Mouse (Mus musculus) thymus, postnatal 0 days (tissue): ENCODE data around the gene Fat3. TPM values are rescaled to one million over a fixed set of nuclear protein-coding genes. Genes with fewer than 3 reads are reported as not detected.

Source experiments
- DNase-seq: peaks from one replicate; pipeline ENCODE4 v3.0.0-alpha.2; 2015; ENCODE audit warnings: low spot score
- polyA plus RNA-seq: library from polyadenylated mRNA; unstranded; fragments of >200 nt; fragmentation: Nextera tagmentation; extraction: Ambion mirVana; gene quantifications from 2 replicates; pipeline ENCODE4 v1.2.1, GENCODE M21; 2015

Gene Fat3
- polyA plus RNA-seq, 1 experiment from 2014 or later, result 0.30 TPM

GRCm38 (mm10) chr9:16147735-16148134 lies 353.4 kb downstream of the Fat3 start:
- DNase-seq, result no peak

GRCm38 (mm10) chr9:16144684-16145083 lies 356.4 kb downstream of the Fat3 start:
- DNase-seq, result no peak

- DNase-seq, result no peak
Measured at GRCm38 (mm10) chr9:16139300-16139699, 361.8 kb downstream of the Fat3 start.

DNA sequence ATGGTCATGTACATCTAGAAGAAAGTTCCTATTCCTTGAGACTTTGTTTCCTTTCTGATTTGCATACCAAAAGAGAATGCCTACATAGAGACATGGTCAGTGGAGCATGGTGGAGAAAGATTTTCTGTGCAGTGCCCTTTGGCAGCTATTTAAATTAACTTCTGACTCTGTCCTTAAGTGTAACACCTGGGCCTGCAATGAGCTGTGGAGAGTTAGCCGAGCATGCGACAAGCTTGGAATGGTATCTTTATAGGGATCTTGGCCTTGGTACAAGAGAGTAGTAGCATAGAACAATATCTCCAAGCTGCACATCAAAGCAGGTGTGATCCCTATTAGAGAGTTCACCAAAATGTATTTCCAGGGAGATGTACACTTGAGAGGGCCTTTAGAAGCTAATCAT lies 368.0 kb downstream of the Fat3 start:
- DNase-seq, result no peak

DNA sequence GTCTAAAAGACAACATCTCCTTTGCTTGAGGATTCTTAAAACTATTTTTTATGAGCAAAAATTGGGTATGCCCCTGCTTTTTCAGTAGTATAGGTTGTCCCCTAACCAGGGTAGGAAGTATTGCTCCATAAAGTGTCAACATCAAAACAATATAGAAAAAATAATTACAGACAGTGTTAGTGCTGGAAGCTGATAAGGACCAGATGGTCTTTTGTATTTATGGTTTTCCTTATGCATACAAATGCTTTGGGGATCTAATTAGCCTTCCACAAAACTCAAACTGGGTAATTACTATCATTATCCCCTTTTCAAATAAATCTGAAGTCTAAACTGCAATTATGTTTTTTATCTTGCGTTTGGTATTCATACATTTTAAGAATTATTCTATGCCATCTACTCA lies 368.5 kb downstream of the Fat3 start:
- no peak for DNase-seq

- DNase-seq, result no peak
Measured at GRCm38 (mm10) chr9:16121756-16122155, 379.3 kb downstream of the Fat3 start.

GRCm38 (mm10) chr9:16114821-16115485 lies 386.1 kb downstream of the Fat3 start:
- DNase-seq, result no peak

DNA sequence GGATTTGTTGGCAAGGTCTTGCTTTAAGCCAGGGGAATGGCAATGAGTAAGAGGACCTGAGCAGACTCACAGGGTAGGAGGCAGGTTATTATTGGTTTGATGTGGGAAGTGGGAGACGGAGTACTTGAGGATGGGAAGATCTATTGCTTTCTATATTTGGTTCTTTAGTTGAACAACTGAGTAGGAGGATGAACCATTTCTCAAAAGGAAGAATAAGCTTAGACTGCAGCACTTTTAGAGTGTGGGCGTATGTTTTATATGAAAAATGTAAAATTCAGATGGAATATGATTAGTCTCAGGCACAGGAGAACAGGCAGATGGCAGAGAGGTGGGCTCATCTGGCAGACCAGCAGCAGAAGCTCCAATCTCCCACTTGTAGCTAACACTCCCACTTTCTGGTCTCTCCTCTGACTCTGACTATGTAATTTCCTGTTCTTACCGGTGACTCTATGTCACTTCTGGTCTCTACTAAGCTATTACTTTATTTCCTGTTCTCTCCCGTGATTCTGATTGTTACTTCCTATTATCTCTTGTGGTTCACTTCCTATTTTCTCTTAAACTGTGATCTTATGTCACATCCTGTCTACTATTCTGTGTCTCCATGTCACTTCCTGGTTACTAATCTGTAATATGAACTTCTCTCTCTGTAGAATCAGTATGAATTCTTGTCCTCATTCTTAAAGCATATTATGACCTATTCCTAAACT lies 387.0 kb downstream of the Fat3 start:
- no peak for DNase-seq

GRCm38 (mm10) chr9:16107900-16108299 lies 393.2 kb downstream of the Fat3 start:
- no peak for DNase-seq

- DNase-seq, result no peak
Measured at GRCm38 (mm10) chr9:16107386-16107785, 393.7 kb downstream of the Fat3 start.

GRCm38 (mm10) chr9:16098553-16098952 lies 402.5 kb downstream of the Fat3 start:
- DNase-seq, result no peak

DNA sequence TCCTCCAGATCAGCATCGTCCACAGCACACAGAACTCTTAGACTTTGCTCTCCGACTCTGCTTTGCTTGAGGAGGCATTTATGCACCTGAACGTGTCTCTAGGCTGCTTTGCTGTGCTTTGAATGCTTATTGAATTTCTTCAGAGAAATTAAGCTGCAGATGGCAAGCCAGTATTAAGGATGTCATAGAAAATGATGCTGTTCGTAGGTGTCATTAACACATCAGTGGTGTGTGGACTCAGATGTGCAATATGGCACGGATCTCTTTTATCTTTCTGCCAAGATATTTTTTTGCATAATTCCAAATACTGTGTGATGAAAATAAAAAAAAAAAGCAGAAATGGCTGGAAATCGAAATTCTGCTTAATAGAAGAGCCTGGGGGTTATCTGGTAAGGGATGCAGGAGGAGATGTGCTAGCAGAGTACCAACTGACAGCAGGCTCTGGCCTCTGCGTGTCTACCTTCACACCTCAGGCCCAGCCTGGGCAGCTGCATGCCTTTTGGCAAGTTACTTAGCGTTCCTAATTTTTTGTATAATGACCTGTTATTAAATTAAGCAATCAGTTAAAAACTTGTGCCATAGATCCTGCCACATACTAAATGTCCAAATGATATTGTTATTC lies 407.9 kb downstream of the Fat3 start:
- DNase-seq, result no peak

DNA sequence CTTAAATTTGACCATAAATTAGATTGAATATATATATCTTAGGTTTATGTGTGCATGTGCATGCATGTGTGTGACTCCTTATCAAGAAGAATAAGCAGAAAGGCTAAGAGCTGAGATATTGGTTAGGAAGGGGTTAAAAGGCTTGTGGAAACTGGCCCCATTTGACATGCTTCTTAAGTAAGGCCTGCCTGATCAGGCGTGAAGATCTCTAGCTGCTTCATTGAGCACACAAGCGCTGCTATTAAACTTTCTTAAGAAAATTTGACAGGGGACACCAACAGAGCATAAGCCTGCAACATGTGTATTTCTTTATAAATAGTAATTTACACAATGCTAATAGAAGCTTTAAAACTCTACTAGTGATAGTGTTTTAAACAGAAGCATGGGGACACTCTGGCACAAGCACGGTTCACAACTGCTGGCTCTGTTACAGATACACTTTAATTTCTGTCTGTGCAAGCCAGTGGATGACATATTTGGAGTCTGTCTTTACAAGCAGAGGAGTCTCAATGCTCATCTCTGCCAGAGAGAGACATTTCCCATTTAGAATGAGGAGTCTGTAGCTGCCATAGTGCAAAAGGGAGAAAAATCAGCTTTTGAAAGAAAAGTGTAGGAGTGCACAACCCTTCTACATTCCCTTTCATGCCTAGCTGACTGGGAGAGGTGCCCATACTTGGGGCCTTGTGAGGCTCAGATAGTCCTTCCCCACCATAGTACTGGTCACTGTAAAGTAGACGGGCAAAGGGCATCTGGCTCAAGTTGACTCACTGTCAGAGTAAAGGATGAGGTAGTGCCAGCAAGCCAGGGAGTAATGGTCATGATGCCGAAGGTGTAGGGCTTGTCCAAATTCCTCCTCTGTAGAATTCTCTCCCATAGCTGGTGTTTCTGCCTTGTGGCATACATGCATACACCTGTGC lies 408.8 kb downstream of the Fat3 start:
- no peak for DNase-seq

GRCm38 (mm10) chr9:16079292-16079691 lies 421.8 kb downstream of the Fat3 start:
- no peak for DNase-seq

- DNase-seq, result no peak
Measured at GRCm38 (mm10) chr9:16074664-16075063, 426.4 kb downstream of the Fat3 start.

GRCm38 (mm10) chr9:16074116-16074515 lies 427.0 kb downstream of the Fat3 start:
- DNase-seq, result no peak

DNA sequence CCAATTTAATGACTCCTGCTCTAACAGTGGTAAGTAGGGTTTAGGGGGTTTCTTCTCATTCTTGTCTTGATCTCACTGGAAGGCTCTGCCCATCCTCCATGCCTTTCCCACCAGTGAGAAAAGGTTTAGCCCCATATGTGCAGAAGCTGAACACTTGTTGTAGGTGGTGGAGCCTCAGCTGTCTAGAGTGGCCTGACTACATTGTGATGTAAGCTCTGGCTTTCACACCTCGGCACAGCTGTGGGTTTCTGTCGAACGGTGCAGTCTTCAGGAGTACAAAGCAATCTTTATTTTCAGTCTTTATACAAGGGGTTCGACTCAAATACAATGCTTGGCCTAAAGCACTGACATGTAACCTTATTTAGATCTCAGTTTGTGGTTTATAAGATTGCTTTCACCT lies 437.6 kb downstream of the Fat3 start:
- no peak for DNase-seq

DNA sequence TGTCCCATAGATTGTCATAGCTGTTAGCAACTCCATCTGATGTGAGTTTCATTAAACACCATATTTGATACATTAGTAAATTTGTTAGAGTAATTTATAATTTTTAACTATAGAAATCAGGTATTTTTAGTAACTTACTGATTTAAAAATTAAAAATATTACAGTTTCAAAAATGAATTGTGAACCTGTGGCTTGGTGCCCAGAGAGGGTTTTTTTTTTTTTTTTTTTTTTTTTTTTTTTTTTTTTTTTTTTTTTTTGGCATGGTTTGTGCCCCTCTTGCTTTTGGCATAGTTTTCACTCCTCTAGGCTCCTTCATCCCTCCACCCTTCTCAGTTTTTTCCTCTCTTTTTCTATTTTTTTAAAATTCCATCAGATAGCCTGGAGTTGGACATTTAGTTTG lies 438.6 kb downstream of the Fat3 start:
- no peak for DNase-seq

GRCm38 (mm10) chr9:16046686-16047085 lies 454.4 kb downstream of the Fat3 start:
- no peak for DNase-seq

DNA sequence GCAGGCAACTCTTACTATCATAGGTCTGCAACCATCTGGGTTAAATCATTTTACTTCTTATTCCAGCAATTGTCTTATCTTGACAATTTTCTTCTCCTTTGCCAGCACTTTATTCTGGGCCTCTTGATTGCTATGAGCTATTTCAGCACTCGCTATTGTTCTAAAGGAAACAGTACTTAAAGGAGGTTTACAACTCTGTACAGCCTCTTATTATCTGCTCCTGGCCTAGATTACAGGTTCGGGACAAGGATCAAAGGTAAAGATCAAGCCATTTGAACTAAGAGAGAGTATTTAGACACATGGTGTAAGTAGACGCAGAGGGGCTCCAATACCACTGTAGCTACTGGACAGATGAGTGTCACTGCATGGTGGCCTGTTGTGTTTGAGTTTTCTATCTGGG lies 463.7 kb downstream of the Fat3 start:
- DNase-seq, result no peak

GRCm38 (mm10) chr9:16036346-16036745 lies 464.7 kb downstream of the Fat3 start:
- no peak for DNase-seq
